Mouse (Mus musculus): Measurements from ENCODE around the gene Poldip2.

DNA sequence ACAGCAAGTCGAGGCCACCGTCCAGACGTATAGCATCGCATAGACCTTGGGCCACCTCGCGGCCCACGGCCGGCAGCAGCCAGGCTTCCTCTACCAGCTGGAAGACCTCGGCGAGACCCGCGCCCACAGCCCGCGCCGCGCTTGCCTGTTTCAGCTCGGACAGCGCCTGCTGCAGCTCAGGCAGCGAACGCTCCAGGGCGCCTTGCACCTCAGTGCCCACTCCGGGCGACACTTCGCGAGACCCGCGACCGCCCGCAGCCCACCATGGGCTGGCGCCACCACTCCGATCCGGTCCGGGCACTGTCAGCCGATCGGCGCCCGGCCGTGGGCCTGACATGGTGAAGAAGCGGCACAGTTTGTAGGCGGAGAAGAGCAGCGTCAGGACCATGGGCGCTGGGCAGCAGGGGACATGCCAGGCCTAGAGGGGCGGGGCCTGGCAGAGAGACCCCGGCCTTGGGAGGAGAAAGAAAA is 14.9 kb upstream of the Poldip2 start:
- no peak for TF ChIP-seq CTCF (IDR thresholded peaks at IDR 0.05; ENCODE audit: control insufficient read depth, insufficient read depth, insufficient read length)
- TF ChIP-seq MAX (IDR thresholded peaks at IDR 0.05), result no peak
- TF ChIP-seq USF1 (IDR thresholded peaks at IDR 0.05; ENCODE audit: low read depth), result no peak

All from C2C12 (cell line).